Mouse (Mus musculus): ENCODE measurements at regions not wholly inside any gene's neighbourhood (a gene's known extent, or its start where the extent isn't known, plus 50 kb on each side); places are given as distances from the start of the nearest gene placed in this dataset.

- no peaks in the 10 kb centered on the region for H3K36me3 ChIP-seq
- no peaks in the 10 kb centered on the region for H3K27me3 ChIP-seq
- ATAC-seq (ENCODE audit: low FRiP score, low read depth) = no peak
- H3K4me2 ChIP-seq (replicated peaks) = no peak overlapping the region
- no peak overlapping the region for H3K27ac ChIP-seq
- no peak overlapping the region for H3K9ac ChIP-seq
- no peak overlapping the region for H3K4me3 ChIP-seq
- no peaks in the 10 kb centered on the region for H3K4me1 ChIP-seq
- 85% methylated on average over 2 of the region's 2 CpGs for WGBS
- peaks cover 9% of the 10 kb centered on the region for H3K9me3 ChIP-seq
Measured at GRCm38 (mm10) chr3:143713183-143713582, 491.8 kb downstream of the Lmo4 start.

GRCm38 (mm10) chr3:143710805-143711469, 494.1 kb downstream of the Lmo4 start:
- Histone ChIP-seq H3K4me2 (replicated peaks) (no peak overlapping the region), H3K36me3 (no peaks in the 10 kb centered on the region), H3K27me3 (no peaks in the 10 kb centered on the region), H3K27ac (no peak overlapping the region), H3K9ac (no peak overlapping the region), H3K9me3 (peaks cover 9% of the 10 kb centered on the region), H3K4me3 (no peak overlapping the region), H3K4me1 (no peaks in the 10 kb centered on the region)
- no peak for ATAC-seq (ENCODE audit: low FRiP score, low read depth)
- WGBS = 63% methylated on average over 16 of the region's 16 CpGs

GRCm38 (mm10) chr3:143706679-143707078, 498.3 kb downstream of the Lmo4 start:
- 84% methylated on average over 1 of the region's 1 CpGs for WGBS

GRCm38 (mm10) chr3:143694817-143695216, 510.2 kb downstream of the Lmo4 start:
- ATAC-seq (ENCODE audit: low FRiP score, low read depth) = no peak
- H3K4me2 ChIP-seq (replicated peaks) = no peak overlapping the region
- no peaks in the 10 kb centered on the region for H3K4me1 ChIP-seq
- no peaks in the 10 kb centered on the region for H3K27me3 ChIP-seq
- no peak overlapping the region for H3K4me3 ChIP-seq
- no peak overlapping the region for H3K27ac ChIP-seq
- H3K9ac ChIP-seq = no peak overlapping the region
- 90% methylated on average over 3 of the region's 3 CpGs for WGBS
- no peaks in the 10 kb centered on the region for H3K9me3 ChIP-seq
- H3K36me3 ChIP-seq = no peaks in the 10 kb centered on the region

More at GRCm38 (mm10) chr3:143706679-143707078, 498.3 kb downstream of the Lmo4 start:
- Histone ChIP-seq H3K4me2 (replicated peaks) (no peak overlapping the region), H3K9me3 (peaks cover 4% of the 10 kb centered on the region; the same call in 1 of the 2 replicates), H3K27me3 (no peaks in the 10 kb centered on the region), H3K4me3 (no peak overlapping the region), H3K36me3 (no peaks in the 10 kb centered on the region), H3K27ac (no peak overlapping the region), H3K4me1 (no peaks in the 10 kb centered on the region), H3K9ac (no peak overlapping the region)
- no peak for ATAC-seq (ENCODE audit: low FRiP score, low read depth)

- Histone ChIP-seq H3K4me1 (no peaks in the 10 kb centered on the region), H3K27me3 (no peaks in the 10 kb centered on the region), H3K4me3 (no peak overlapping the region), H3K9ac (no peak overlapping the region), H3K27ac (no peak overlapping the region), H3K36me3 (no peaks in the 10 kb centered on the region), H3K9me3 (no peaks in the 10 kb centered on the region), H3K4me2 (replicated peaks) (no peak overlapping the region)
- no peak for ATAC-seq (ENCODE audit: low FRiP score, low read depth)
- 80% methylated on average over 2 of the region's 2 CpGs for WGBS
Measured at GRCm38 (mm10) chr3:143685742-143686141, 519.3 kb downstream of the Lmo4 start.

- Histone ChIP-seq H3K4me2 (replicated peaks) (no peak overlapping the region), H3K9me3 (no peaks in the 10 kb centered on the region), H3K4me1 (no peaks in the 10 kb centered on the region), H3K4me3 (no peak overlapping the region), H3K36me3 (no peaks in the 10 kb centered on the region), H3K27ac (no peak overlapping the region), H3K27me3 (no peaks in the 10 kb centered on the region), H3K9ac (no peak overlapping the region)
- 90% methylated on average over 3 of the region's 3 CpGs for WGBS
- no peak for ATAC-seq (ENCODE audit: low FRiP score, low read depth)
Measured at GRCm38 (mm10) chr3:143678186-143678585, 526.8 kb downstream of the Lmo4 start.

- H3K4me1 ChIP-seq = no peaks in the 10 kb centered on the region
Measured at GRCm38 (mm10) chr3:143674855-143675254, 530.2 kb downstream of the Lmo4 start.

GRCm38 (mm10) chr3:143674446-143674845, 530.6 kb downstream of the Lmo4 start:
- 90% methylated on average over 7 of the region's 7 CpGs for WGBS
- Histone ChIP-seq H3K4me1 (no peaks in the 10 kb centered on the region), H3K9ac (no peak overlapping the region), H3K36me3 (no peaks in the 10 kb centered on the region), H3K27ac (no peak overlapping the region), H3K9me3 (no peaks in the 10 kb centered on the region), H3K27me3 (no peaks in the 10 kb centered on the region), H3K4me3 (no peak overlapping the region), H3K4me2 (replicated peaks) (no peak overlapping the region)
- no peak for ATAC-seq (ENCODE audit: low FRiP score, low read depth)

More at GRCm38 (mm10) chr3:143674855-143675254, 530.2 kb downstream of the Lmo4 start:
- no peak for ATAC-seq (ENCODE audit: low FRiP score, low read depth)
- WGBS = 89% methylated on average over 3 of the region's 3 CpGs
- no peak overlapping the region for H3K4me2 ChIP-seq (replicated peaks)
- no peaks in the 10 kb centered on the region for H3K27me3 ChIP-seq
- H3K4me3 ChIP-seq = no peak overlapping the region
- no peak overlapping the region for H3K9ac ChIP-seq
- H3K9me3 ChIP-seq = no peaks in the 10 kb centered on the region
- H3K27ac ChIP-seq = no peak overlapping the region
- H3K36me3 ChIP-seq = no peaks in the 10 kb centered on the region

GRCm38 (mm10) chr3:143662041-143662685, 542.9 kb downstream of the Lmo4 start:
- no peak overlapping the region for H3K9ac ChIP-seq
- H3K27ac ChIP-seq = no peak overlapping the region
- H3K36me3 ChIP-seq = no peaks in the 10 kb centered on the region
- H3K9me3 ChIP-seq = no peaks in the 10 kb centered on the region
- no peaks in the 10 kb centered on the region for H3K27me3 ChIP-seq
- no peak overlapping the region for H3K4me3 ChIP-seq
- no peaks in the 10 kb centered on the region for H3K4me1 ChIP-seq
- no peak overlapping the region for H3K4me2 ChIP-seq (replicated peaks)
- no peak for ATAC-seq (ENCODE audit: low FRiP score, low read depth)
- 87% methylated on average over 5 of the region's 5 CpGs for WGBS

- ATAC-seq (ENCODE audit: low FRiP score, low read depth) = no peak
- Histone ChIP-seq H3K27ac (no peak overlapping the region), H3K36me3 (no peaks in the 10 kb centered on the region), H3K9ac (no peak overlapping the region), H3K9me3 (no peaks in the 10 kb centered on the region), H3K4me1 (no peaks in the 10 kb centered on the region), H3K4me3 (no peak overlapping the region), H3K27me3 (no peaks in the 10 kb centered on the region), H3K4me2 (replicated peaks) (no peak overlapping the region)
- 76% methylated on average over 8 of the region's 8 CpGs for WGBS
Measured at GRCm38 (mm10) chr3:143659421-143659978, 545.5 kb downstream of the Lmo4 start.

GRCm38 (mm10) chr3:143647237-143647636, 557.8 kb downstream of the Lmo4 start:
- no peak overlapping the region for H3K9ac ChIP-seq
- H3K36me3 ChIP-seq = no peaks in the 10 kb centered on the region
- 82% methylated on average over 2 of the region's 2 CpGs for WGBS
- H3K27me3 ChIP-seq = no peaks in the 10 kb centered on the region; the same call in 1 of the 2 replicates
- 0 out of 2 replicates have a peak, but pooled peaks cover 6% of the 10 kb centered on the region for H3K4me1 ChIP-seq
- H3K9me3 ChIP-seq = no peaks in the 10 kb centered on the region
- H3K4me2 ChIP-seq (replicated peaks) = no peak overlapping the region
- no peak overlapping the region for H3K4me3 ChIP-seq
- H3K27ac ChIP-seq = no peak overlapping the region
- ATAC-seq (ENCODE audit: low FRiP score, low read depth) = no peak

GRCm38 (mm10) chr3:143646836-143647235, 558.2 kb downstream of the Lmo4 start:
- 60% methylated on average over 7 of the region's 7 CpGs for WGBS
- Histone ChIP-seq H3K4me1 (0 out of 2 replicates have a peak, but pooled peaks cover 6% of the 10 kb centered on the region), H3K4me2 (replicated peaks) (no peak overlapping the region), H3K27ac (no peak overlapping the region), H3K9ac (no peak overlapping the region), H3K9me3 (no peaks in the 10 kb centered on the region), H3K27me3 (no peaks in the 10 kb centered on the region; the same call in 1 of the 2 replicates), H3K4me3 (no peak overlapping the region), H3K36me3 (no peaks in the 10 kb centered on the region)
- no peak for ATAC-seq (ENCODE audit: low FRiP score, low read depth)
